Mouse (Mus musculus): ENCODE data around the gene Fbl. TPM values are rescaled to one million over a fixed set of nuclear protein-coding genes. Genes with fewer than 3 reads are reported as not detected.

Fbl gene
- 100 to 1,000 TPM; 151 to 160 TPM for polyA plus RNA-seq (2017; shearing (Covaris generic))

DNA sequence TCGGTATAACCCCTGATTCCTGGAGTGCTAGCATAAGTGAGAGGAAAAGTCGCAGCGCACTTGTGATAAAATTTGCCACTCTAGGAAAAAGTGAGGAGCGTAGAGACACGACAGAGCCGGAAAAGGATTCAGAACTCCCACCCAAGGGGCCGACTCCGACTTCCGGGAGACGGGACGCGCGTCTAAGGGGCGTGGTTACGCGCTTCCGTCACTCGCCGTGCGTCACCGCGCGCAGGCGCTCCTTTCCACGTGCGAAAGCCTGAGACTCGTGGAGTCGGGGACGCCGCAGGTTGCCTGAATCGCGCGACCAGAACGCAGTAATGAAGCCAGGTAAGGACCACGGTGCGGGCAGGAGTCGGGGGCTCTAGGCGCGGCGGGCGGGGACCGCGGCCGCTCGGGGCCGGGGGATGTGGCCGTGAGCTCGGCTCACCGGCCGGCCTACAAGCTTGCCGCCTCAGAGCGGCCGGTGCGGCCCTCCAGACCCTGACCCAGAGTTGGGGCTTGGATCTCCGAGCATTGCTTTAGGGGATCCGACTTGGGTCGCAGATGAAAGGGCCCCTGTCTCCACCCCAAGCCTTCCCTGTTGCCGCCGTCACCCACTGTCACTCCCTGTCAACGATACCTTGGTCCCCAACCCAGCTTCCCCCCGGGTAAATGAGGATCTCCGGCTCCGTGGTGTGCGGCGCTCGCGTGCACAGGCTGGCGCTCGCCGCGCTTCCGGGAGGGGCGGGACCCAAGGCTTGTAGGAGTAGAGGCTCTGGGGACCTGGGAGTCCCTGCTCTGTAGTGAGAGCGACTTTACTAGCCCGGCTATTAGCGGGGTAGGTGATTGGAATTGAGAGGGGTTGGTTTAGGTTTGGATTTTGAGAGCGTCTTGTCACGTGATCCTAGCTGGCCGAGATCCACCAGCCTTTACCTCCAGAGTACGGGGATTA is at the start of gene Fbl:
Gene Fbl, plus strand, starts transcription at position 222 of the 934 bp plus-strand sequence.

DNA sequence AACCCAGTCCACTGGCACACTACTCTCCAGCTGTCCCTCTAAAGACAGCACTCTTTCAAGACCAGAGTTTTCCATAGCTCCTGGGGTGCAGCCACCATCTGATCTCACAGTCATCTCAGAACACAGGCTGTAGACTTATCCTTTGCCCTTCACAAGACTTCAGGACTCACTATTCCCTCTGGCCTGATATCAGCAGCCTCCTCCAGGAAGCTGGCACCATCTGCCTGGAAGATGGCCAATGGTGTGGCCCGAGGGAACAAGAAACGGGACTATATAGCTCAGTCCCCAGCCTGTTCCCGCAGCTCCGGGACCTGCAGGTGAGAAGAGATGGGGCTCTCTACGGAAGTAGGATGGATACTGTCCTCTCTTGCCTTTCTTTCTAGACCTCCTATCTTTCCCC is 40.3 kb upstream of the Fbl start, which contains the start of gene 9530053A07Rik:
Gene 9530053A07Rik, plus strand, starts transcription at position 301 of the 400 bp plus-strand sequence.

DNA sequence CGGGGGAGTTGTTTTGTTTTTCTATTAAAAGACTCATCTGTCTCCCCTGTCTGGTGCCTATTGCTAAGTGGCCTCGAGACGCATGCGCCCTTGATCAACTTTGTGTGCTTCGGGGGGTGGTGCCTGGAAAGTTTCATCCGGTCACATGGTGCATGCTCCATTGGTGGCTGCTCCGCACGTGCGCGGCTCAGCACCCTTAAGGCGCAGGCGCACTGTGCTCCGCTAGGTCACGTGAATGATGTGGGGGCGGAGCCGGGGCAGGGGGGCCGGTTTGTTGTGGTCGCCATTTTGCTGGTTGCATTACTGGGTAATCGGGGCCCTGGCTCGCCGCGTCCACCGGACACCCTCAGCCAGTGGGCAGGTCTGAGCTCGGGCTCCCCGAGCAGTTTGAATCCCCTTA is 9.7 kb downstream of the Fbl start, which contains the start of gene Dyrk1b:
Gene Dyrk1b, plus strand, starts transcription at position 242 of the 400 bp plus-strand sequence.

Other genes with a start within 250 kb of the Fbl start
- 1 to 10 TPM; 6.5 to 9.6 TPM for gene Zfp974, start 240.2 kb upstream of the Fbl start, polyA plus RNA-seq (2017; shearing (Covaris generic))
- gene Zfp780b, start 190.5 kb upstream of the Fbl start, polyA plus RNA-seq (2017; shearing (Covaris generic)): 10 to 100 TPM; 11.7 to 12.2 TPM
- gene Zfp850, start 155.6 kb upstream of the Fbl start, polyA plus RNA-seq (2017; shearing (Covaris generic)): 1 to 10 TPM; 7.3 to 8.3 TPM
- gene Psmc4, start 119.6 kb upstream of the Fbl start, polyA plus RNA-seq (2017; shearing (Covaris generic)): 100 to 1,000 TPM; 190 to 197 TPM
- gene Fcgbp, start 98.5 kb upstream of the Fbl start, polyA plus RNA-seq (2017; shearing (Covaris generic)): 1 to 10 TPM in 1 of 2 experiments, under 1 TPM in 1; 0.08 to 2.1 TPM
- under 1 TPM; 0.08 to 0.70 TPM for gene 9530053A07Rik, start 40.2 kb upstream of the Fbl start, polyA plus RNA-seq (2017; shearing (Covaris generic))
- gene Dyrk1b, start 9.8 kb downstream of the Fbl start, polyA plus RNA-seq (2017; shearing (Covaris generic)): 10 to 100 TPM; 11.0 to 12.3 TPM
- 10 to 100 TPM; 18.0 to 22.6 TPM for gene Eid2, start 98.2 kb downstream of the Fbl start, polyA plus RNA-seq (2017; shearing (Covaris generic))
- 1 to 10 TPM; 4.2 to 6.9 TPM for gene Eid2b, start 108.0 kb downstream of the Fbl start, polyA plus RNA-seq (2017; shearing (Covaris generic))
- gene Selenov, start 121.5 kb downstream of the Fbl start, polyA plus RNA-seq (2017; shearing (Covaris generic)): under 1 TPM in 1 of 2 experiments, not detected in 1; 0.75 TPM
- gene Dll3, start 132.5 kb downstream of the Fbl start, polyA plus RNA-seq (2017; shearing (Covaris generic)): under 1 TPM in 1 of 2 experiments, not detected in 1; 0.83 TPM
- gene Timm50, start 142.4 kb downstream of the Fbl start, polyA plus RNA-seq (2017; shearing (Covaris generic)): 10 to 100 TPM; 74.5 to 88.5 TPM
- 100 to 1,000 TPM; 165 to 199 TPM for gene Supt5, start 169.0 kb downstream of the Fbl start, polyA plus RNA-seq (2017; shearing (Covaris generic))
- 100 to 1,000 TPM; 680 to 735 TPM for gene Rps16, start 180.9 kb downstream of the Fbl start, polyA plus RNA-seq (2017; shearing (Covaris generic))
- 10 to 100 TPM; 67.3 to 73.4 TPM for gene Plekhg2, start 202.9 kb downstream of the Fbl start, polyA plus RNA-seq (2017; shearing (Covaris generic))
- 100 to 1,000 TPM; 254 to 461 TPM for gene Zfp36, start 210.5 kb downstream of the Fbl start, polyA plus RNA-seq (2017; shearing (Covaris generic))
- gene Med29, start 223.0 kb downstream of the Fbl start, polyA plus RNA-seq (2017; shearing (Covaris generic)): 10 to 100 TPM; 27.4 to 29.1 TPM
- 100 to 1,000 TPM; 116 to 155 TPM for gene Paf1, start 223.2 kb downstream of the Fbl start, polyA plus RNA-seq (2017; shearing (Covaris generic))